7 mouse cellular contexts compared by ENCODE assay signal in genomic region chr10:20927894-20928293, GRCm38 (mm10). TPM values are rescaled to one million over a fixed set of nuclear protein-coding genes. Genes with fewer than 3 reads are reported as not detected.
DNase-seq lines count a peak whose midpoint lies in the region; ATAC-seq and TF ChIP-seq lines count a peak whose summit lies in the region.

No protein-coding gene starts in this region.

- TF ChIP-seq RAD21 in CH12.LX (IDR thresholded peaks at IDR 0.05; ENCODE audit: low read depth, low read length), result peak; percentile 84

- H3K4me3 ChIP-seq in CH12.LX (replicated peaks in 1 of 3; ENCODE audit: low read depth in 2 of 3, low read length in 2 of 3, poor library complexity in 1 of 3), result no peak overlapping the region
- no peak overlapping the region for H3K4me3 ChIP-seq in limb, embryonic 14.5 days (replicated peaks; ENCODE audit: low read length)

- no peak for TF ChIP-seq EP300 in CH12.LX (IDR thresholded peaks at IDR 0.05; ENCODE audit: low read length)

- H3K9ac ChIP-seq in CH12.LX (ENCODE audit: insufficient read depth, low read depth), result no peak overlapping the region
- H3K9ac ChIP-seq in limb, embryonic 14.5 days (ENCODE audit: low read depth, low read length, severe bottlenecking), result no peak overlapping the region

- H3K27ac ChIP-seq in CH12.LX (ENCODE audit: insufficient read depth, low read depth), result no peak overlapping the region
- H3K27ac ChIP-seq in limb, embryonic 14.5 days (replicated peaks; ENCODE audit: low read depth, low read length), result no peak overlapping the region

- 43% methylated on average over 4 of the region's 4 CpGs for WGBS in limb, embryonic 14.5 days

- H3K79me2 ChIP-seq in CH12.LX (replicated peaks; ENCODE audit: control insufficient read depth, extremely low read depth, insufficient read depth, poor library complexity, severe bottlenecking), result no peaks in the 10 kb centered on the region

- in situ Hi-C loops in CH12.LX (cut with MboI; ENCODE audit: low pct_ligation_motif_present, low pct_unique_long_range_greater_than_20kb, low sequenced_read_pairs) (no loop called here), Patski (cut with MboI; ENCODE audit: low pct_unique_long_range_greater_than_20kb) (no loop called here)

- CTCF ChIA-PET in Patski (lab: Charles Lee), result interaction anchor here (1.1 to 2.0 kb wide), 6 partner anchors 17 to 565 kb away, joined by 3 to 12 read pairs (median 6); no protein-coding TSS in a partner anchor

- no peaks in the 10 kb centered on the region for H3K36me3 ChIP-seq in CH12.LX (replicated peaks in 1 of 2; ENCODE audit: control insufficient read depth in 1 of 2, insufficient read depth in 1 of 2, low read length in 1 of 2)
- no peaks in the 10 kb centered on the region for H3K36me3 ChIP-seq in limb, embryonic 14.5 days (ENCODE audit: control insufficient read depth, insufficient read depth, low read length)

- ATAC-seq in Patski, result no peak
- ATAC-seq in limb, embryonic 14.5 days (ENCODE audit: low FRiP score, low read depth), result no peak

- H3K4me1 ChIP-seq in CH12.LX (ENCODE audit: control insufficient read depth in 1 of 2, insufficient read depth in 2 of 2), result no peaks in the 10 kb centered on the region
- no peaks in the 10 kb centered on the region for H3K4me1 ChIP-seq in limb, embryonic 14.5 days (ENCODE audit: control insufficient read depth, insufficient read depth, low read length)

- H3K4me2 ChIP-seq in CH12.LX (ENCODE audit: insufficient read depth, low read depth, poor library complexity, severe bottlenecking), result peak overlapping the region; percentile 78; the same call in 1 of the 2 replicates
- H3K4me2 ChIP-seq in limb, embryonic 14.5 days (replicated peaks; ENCODE audit: low read depth, low read length, severe bottlenecking), result no peak overlapping the region

- POLR2A ChIA-PET in Patski (lab: Charles Lee), result no interaction called here

- no peaks in the 10 kb centered on the region for H3K27me3 ChIP-seq in CH12.LX (replicated peaks)
- H3K27me3 ChIP-seq in Patski, result peaks cover 15% of the 10 kb centered on the region
- no peaks in the 10 kb centered on the region for H3K27me3 ChIP-seq in limb, embryonic 14.5 days (ENCODE audit: control insufficient read depth, insufficient read depth, low read length)

- no peaks in the 10 kb centered on the region for H3K9me3 ChIP-seq in CH12.LX (replicated peaks; ENCODE audit: low read length)
- H3K9me3 ChIP-seq in limb, embryonic 14.5 days (ENCODE audit: control insufficient read depth, low read length), result no peaks in the 10 kb centered on the region

- dilution Hi-C loops in CH12.LX (cut with MboI; ENCODE audit: extremely low pct_ligation_motif_present, extremely low pct_unique_long_range_greater_than_20kb, low sequenced_read_pairs), result no loop called here

- TF ChIP-seq CTCF in CH12.LX (conservative IDR thresholded peaks at IDR 0.05 in 1 of 2, IDR thresholded peaks at IDR 0.05 in 1 of 2; ENCODE audit: low read depth in 2 of 2, low read length in 2 of 2), result peak; percentile 23 to 70; a peak in 2 of 4 replicates
- peak; percentile 72 for TF ChIP-seq CTCF in Patski (IDR thresholded peaks at IDR 0.05)

- TF ChIP-seq POLR2A in CH12.LX (IDR thresholded peaks at IDR 0.05; ENCODE audit: low read depth, low read length), result no peak
- TF ChIP-seq POLR2A in limb, embryonic 14.5 days (IDR thresholded peaks at IDR 0.05; ENCODE audit: borderline replicate concordance, extremely low read depth, insufficient read depth, insufficient read length), result no peak

- DNase-seq in kidney, postnatal 10 days, result peak; percentile 28
- DNase-seq in kidney, adult 18-20 months, result no peak
- DNase-seq in CH12.LX (ENCODE audit: extremely low read depth) (peak; percentile 11), Patski (ENCODE audit: low read depth, low spot score) (no peak)
- peak; percentile 55 for DNase-seq in limb, embryonic 14.5 days (ENCODE audit: low spot score)
- DNase-seq in natural killer cell, adult 2 months (ENCODE audit: low spot score in 2 of 2), result no peak
- no peak for DNase-seq in gastrocnemius, postnatal 4 days (ENCODE audit: low spot score in 2 of 2)

TF ChIP-seq in CH12.LX, 34 proteins besides CTCF, POLR2A, EP300 and RAD21:
- TF ChIP-seq USF1 (IDR thresholded peaks at IDR 0.05; ENCODE audit: low read depth, low read length) (no peak), SMC3 (IDR thresholded peaks at IDR 0.05; ENCODE audit: low read depth, low read length) (peak; percentile 60), ZC3H11A (IDR thresholded peaks at IDR 0.05; ENCODE audit: low read depth, low read length) (peak; percentile 8; the same call in 1 of the 2 replicates)

RNA-seq across cellular contexts. Expression of gene Ahi1, which starts 24.5 kb away (rescaled TPM):
- total RNA-seq in CH12.LX (2012; rRNA removed) (2.5 and 4.6 TPM in 2 replicates), CH12.LX (2014; rRNA removed) (3.9 and 4.2 TPM in 2 replicates)
- polyA plus RNA-seq in CH12.LX (2012; ENCODE audit: insufficient read length, low read depth) (2.7 and 2.8 TPM in 2 replicates), Patski (2021) (21.1 TPM)
- 12.6 and 12.9 TPM in 2 replicates for polyA plus RNA-seq in limb, embryonic 14.5 days (2012; rRNA removed)
- 10.3 and 10.7 TPM in 2 replicates for polyA plus RNA-seq in limb, embryonic 14.5 days (2014; fragmentation: Nextera tagmentation; extraction: Ambion mirVana)
- 1 to 10 TPM; 4.8 to 5.1 TPM for total RNA-seq in gastrocnemius, postnatal 4 days (2021)

Comparison
In these comparisons a context has a peak if more than half of its experiments do, and no peak if none do; other contexts are left out.
1. DNase-seq: peak in kidney, postnatal 10 days (single experiment), CH12.LX (single experiment) and limb, embryonic 14.5 days (single experiment); none in kidney, adult 18-20 months (single experiment), Patski (single experiment), natural killer cell, adult 2 months (0 of 2) and gastrocnemius, postnatal 4 days (0 of 2).